Mouse (Mus musculus) T-helper 17 cell (primary cell): ENCODE data around the gene Srd5a3.

Experiments used
- in situ Hi-C, 2 experiments: fragments of 300-600 bp; cut with MboI, MseI; formaldehyde crosslinking; loops; 1 replicate in 1 of 2; 2 replicates in 1 of 2; pipeline ENCODE4 v1.15.1; 2025; ENCODE audit warnings: high pct_unique_total_duplicates in 2 of 2

Gene Srd5a3

GRCm38 (mm10) chr5:76187885-76188284 is 47.8 kb downstream of the Srd5a3 start:
- in situ Hi-C loops: loop anchor here in 1 of 2 experiments (5.0 to 10.0 kb wide), 3 partner anchors 51 to 347 kb away; partner anchors contain the start of gene Clock

- in situ Hi-C loops: no loop called here
These were observed 50.5 kb downstream of the Srd5a3 start for GRCm38 (mm10) chr5:76190609-76191008.

- in situ Hi-C loops: no loop called here
These were observed 53.0 kb downstream of the Srd5a3 start for GRCm38 (mm10) chr5:76193075-76193474.

GRCm38 (mm10) chr5:76194377-76194945 is 54.4 kb downstream of the Srd5a3 start:
- in situ Hi-C loops: no loop called here

- in situ Hi-C loops: no loop called here
These were observed 59.3 kb downstream of the Srd5a3 start for GRCm38 (mm10) chr5:76199346-76199745.

DNA sequence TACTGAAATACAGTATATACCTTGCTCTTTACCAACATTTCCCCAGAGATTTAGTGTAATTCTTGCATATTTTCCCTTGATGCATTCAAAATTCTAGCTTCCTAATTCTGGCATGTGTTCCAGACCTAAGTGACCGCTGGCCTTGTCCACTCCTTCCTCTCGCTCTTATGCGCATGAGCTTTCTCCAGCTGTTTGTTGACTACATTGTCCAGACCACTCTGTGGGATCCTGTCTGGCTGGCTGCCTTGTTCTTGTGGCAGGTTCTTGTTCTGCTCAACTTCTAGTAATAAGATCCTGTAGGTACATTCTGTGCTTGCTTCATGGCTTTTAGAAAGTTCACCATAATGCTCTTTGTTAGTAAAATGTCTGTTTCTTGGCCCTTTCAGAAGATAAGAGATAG is 63.1 kb downstream of the Srd5a3 start:
- in situ Hi-C loops: loop anchor here in 1 of 2 experiments (10.0 kb wide), 1 partner anchor 1978 kb away; no protein-coding TSS in a partner anchor
